Mouse (Mus musculus) lung, postnatal 36 days (tissue): ENCODE results near the gene Bud31.
"Not testable (repeated sequence)": the region's sequence is repeated elsewhere in the genome, so short reads cannot be mapped to it uniquely, and the experiment has no call there.

Source experiments
- DNase-seq: peaks from one replicate; pipeline ENCODE4 v3.0.0; 2022; ENCODE audit warnings: mixed read lengths

Bud31 gene

GRCm38 (mm10) chr5:145129124-145129523, 11.0 kb upstream of the Bud31 start:
- DNase-seq: no peak

DNA sequence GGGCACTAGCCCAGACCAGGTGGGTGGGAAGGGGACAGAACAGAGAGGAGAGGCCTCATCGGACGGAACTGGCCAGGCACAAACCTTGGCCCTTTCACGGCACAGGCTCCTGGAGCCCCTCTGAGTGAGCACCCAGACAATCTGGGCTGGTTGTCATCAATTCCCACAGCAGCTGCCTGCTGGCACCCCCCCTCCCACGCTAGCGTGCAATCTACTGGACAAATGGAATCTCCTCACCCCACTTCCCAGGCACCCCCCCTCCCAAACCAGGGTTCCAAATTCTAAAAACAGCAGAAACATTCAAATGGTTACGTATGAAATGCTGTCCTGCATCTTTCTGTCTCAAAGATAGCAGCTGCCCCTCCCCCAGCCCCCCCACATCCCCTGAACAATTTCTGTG, 10.4 kb upstream of the Bud31 start:
- DNase-seq: not testable (repeated sequence)

DNA sequence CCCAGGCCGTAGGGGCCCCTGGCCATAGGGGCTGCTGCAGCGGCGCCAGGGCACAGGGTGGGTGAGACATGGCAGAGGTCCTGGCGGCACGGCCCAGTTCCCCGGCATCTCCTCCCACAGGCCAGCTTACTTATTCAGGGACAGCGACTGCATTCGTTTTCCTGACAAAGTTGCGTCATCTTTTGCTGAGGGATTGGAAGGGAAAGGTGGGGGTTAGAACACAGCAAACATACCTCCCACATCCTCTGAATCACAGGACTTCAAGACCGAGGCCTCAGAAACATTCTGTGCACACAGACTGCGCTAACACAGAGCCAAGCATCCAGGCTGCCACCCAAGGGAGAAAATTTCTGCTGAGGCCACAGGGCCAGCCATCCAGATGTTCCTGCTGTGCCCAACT, 10.0 kb upstream of the Bud31 start:
- DNase-seq: no peak

DNA sequence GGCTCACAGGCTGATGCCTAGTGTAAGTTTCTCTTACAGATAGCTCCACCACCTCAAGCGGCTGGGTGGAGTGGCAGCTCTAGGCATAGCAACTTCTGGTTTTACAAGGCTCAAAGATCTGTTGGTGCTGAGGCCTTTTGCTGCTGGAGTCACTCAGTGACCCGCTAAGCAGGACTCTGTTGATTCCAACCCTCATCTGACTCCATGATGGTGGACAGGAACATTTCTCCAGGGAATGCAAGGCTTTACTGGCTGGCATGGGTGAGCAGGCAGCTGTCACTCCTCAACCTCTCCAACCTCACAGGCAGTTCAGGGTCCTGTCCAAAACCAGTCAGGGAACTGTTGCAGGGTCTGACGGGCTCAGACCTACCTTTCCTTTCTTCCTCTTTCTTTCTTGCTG, 9.2 kb upstream of the Bud31 start:
- no peak for DNase-seq

GRCm38 (mm10) chr5:145133275-145133674, 6.9 kb upstream of the Bud31 start:
- not testable (repeated sequence) for DNase-seq

GRCm38 (mm10) chr5:145138836-145139235, 1.3 kb upstream of the Bud31 start:
- no peak for DNase-seq

GRCm38 (mm10) chr5:145140611-145141010, 449 bp downstream of the Bud31 start:
- no peak for DNase-seq

GRCm38 (mm10) chr5:145147748-145148147, 7.6 kb downstream of the Bud31 start:
- no peak for DNase-seq

DNA sequence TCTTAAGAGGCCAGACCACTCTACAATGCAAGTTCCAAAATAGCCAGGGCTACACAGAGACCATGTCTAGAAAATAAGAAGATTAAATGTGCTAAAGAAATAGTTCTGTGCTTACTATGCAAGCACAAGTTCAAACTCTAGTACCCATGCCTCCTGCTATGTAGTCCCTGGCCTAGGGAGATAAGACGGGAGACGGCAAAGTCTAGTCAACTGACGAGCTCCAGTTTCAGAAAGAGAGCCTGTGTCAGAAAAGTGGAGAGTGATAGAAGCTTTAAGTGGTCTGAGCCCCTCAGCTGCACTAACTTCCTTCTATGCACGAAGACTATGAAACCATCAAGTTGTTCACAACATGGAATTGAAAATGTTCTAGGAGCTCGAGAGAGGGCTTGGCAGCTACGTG, 9.1 kb downstream of the Bud31 start:
- DNase-seq: no peak

- DNase-seq: no peak
Observed at GRCm38 (mm10) chr5:145152690-145153089, 12.5 kb downstream of the Bud31 start.

DNA sequence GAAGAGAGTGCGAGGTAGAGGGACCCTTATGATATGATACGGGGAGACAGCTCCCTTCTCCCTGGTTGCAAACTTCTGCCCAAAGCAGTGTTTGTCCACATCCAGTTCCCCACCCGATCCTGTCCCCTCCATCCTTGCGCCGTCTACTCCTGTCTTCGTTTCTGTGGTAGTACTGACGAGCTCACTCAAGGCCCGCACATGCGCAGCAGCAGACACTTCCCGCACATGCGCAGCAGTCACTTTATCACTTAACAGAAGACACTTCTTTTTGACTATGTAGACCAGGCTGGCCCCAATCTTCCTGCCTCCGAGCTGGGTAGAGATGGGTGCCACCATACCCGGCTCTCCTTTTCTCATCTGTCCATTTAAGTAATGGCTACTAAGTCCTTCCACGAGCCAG, 21.2 kb downstream of the Bud31 start:
- DNase-seq: no peak

GRCm38 (mm10) chr5:145164710-145165109, 24.5 kb downstream of the Bud31 start:
- DNase-seq: no peak

DNA sequence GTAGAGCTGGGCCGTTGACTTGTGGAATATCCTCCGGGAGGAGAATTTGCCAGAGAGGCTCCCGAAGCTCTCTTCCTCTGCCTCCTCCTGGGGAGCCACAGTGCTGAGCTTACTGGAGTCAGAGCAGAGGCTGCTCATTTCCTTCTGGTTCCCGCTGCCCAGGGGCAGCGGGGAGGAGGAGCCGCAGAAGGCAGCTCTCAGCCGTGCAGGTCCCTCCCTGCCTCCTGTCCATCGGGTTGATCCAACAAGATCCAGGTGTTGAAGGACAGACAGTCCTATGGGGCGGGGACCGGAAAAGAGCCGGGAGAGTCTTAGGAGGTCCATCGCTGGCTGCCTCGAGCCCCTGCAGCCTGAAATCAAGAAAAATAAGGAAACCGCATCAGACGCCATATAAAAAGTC, 25.0 kb downstream of the Bud31 start:
- DNase-seq: no peak

- peak; percentile 100 for DNase-seq
Observed at GRCm38 (mm10) chr5:145166536-145167305, 26.6 kb downstream of the Bud31 start, which contains the start of the genes Ptcd1 and Cpsf4. TSS of gene Ptcd1 (minus strand) at chr5:145167108. TSS of gene Cpsf4 (plus strand) at chr5:145167213.

DNA sequence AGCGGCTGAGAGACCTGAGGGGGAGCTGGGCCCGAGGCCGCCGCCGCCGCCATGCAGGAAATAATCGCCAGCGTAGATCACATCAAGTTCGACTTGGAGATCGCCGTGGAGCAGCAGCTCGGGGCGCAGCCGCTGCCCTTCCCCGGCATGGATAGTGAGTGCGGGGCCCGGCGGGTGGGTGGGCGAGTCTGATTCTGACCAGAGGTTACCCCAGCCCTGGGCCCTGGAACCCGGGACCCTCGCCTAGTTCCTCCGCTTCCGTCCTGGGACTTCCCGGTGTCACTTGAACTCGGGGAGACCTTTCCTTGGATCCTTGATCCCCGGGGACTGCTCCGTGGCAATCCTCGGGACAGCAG, 27.1 kb downstream of the Bud31 start:
- no peak for DNase-seq

GRCm38 (mm10) chr5:145178461-145178980, 38.4 kb downstream of the Bud31 start:
- peak; percentile 29 for DNase-seq

GRCm38 (mm10) chr5:145185244-145185643, 45.1 kb downstream of the Bud31 start:
- DNase-seq: no peak

- DNase-seq: no peak
Observed at GRCm38 (mm10) chr5:145189416-145189815, 49.3 kb downstream of the Bud31 start.

DNA sequence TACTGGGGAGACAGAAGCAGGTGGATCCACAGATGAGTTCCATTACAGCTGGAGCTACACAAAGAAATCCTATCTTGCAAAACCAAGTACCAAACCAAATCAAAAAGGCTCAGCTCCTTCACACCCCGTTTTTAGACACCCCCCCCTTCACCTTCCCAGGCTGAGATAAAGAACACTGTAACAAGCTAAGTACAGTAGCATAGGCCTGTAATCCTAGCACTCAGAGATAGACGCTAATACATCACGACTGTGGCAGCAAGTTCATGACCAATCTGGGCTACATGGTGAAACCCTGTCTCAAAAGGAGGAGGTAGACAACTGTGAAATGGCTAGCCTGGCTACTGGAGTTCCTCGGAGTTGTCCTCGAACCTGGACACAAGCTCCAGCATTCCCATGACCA, 50.2 kb downstream of the Bud31 start:
- no peak for DNase-seq

- peak; percentile 95 for DNase-seq
Observed at GRCm38 (mm10) chr5:145190875-145191798, 51.0 kb downstream of the Bud31 start.

GRCm38 (mm10) chr5:145191962-145192361, 51.8 kb downstream of the Bud31 start, which contains the start of gene Atp5j2:
TSS of gene Atp5j2 (minus strand) at chr5:145192062.
- no peak for DNase-seq
